Mouse (Mus musculus) heart, postnatal 0 days (tissue): Measurements from ENCODE around the gene Traf6. TPM values are rescaled to one million over a fixed set of nuclear protein-coding genes. Genes with fewer than 3 reads are reported as not detected.

Source experiments
- ATAC-seq: fragments of 200-750 bp; cut with Nextera tagmentation; 2 replicates; pipeline ENCODE4 v1.8.0; 2017; ENCODE audit warnings: low read depth, moderate number of reproducible peaks, moderate library complexity; ENCODE audit not compliant: insufficient read depth
- DNase-seq: peaks from one replicate; pipeline ENCODE4 v3.0.0-alpha.2; 2016; ENCODE audit warnings: low spot score
- H3K27ac ChIP-seq: fragments of 300-500 bp; sonication (generic); 2 replicates; pipeline ENCODE4 v1.5.1; 2014; ENCODE audit warnings: low read depth, mild to moderate bottlenecking
- H3K27me3 ChIP-seq: fragments of 300-500 bp; sonication (generic); 2 replicates; pipeline ENCODE4 v1.6.1; 2014; ENCODE audit warnings: low read length, mixed read lengths; ENCODE audit not compliant: control insufficient read depth, insufficient read depth
- H3K36me3 ChIP-seq: fragments of 300-500 bp; sonication (generic); replicated peaks from 2 replicates; pipeline ENCODE4 v1.6.1; 2014; ENCODE audit warnings: low read length, mixed read lengths; ENCODE audit not compliant: control insufficient read depth, insufficient read depth
- H3K4me1 ChIP-seq: fragments of 300-500 bp; sonication (generic); 2 replicates; pipeline ENCODE4 v1.6.1; 2014; ENCODE audit warnings: antibody characterized with exemption; ENCODE audit not compliant: control insufficient read depth, insufficient read depth
- H3K4me2 ChIP-seq: fragments of 300-500 bp; sonication (generic); 2 replicates; pipeline ENCODE4 v1.6.1; 2014; ENCODE audit warnings: low read depth, mild to moderate bottlenecking, low read length, moderate library complexity
- H3K4me3 ChIP-seq: fragments of 300-500 bp; sonication (generic); 2 replicates; pipeline ENCODE4 v1.5.1; 2014; ENCODE audit warnings: low read depth, low read length
- H3K9ac ChIP-seq: fragments of 300-500 bp; sonication (generic); replicated peaks from 2 replicates; pipeline ENCODE4 v1.6.1; 2014; ENCODE audit warnings: low read depth, low read length, mixed read lengths
- H3K9me3 ChIP-seq: fragments of 300-500 bp; sonication (generic); replicated peaks from 2 replicates; pipeline ENCODE4 v1.6.1; 2016; ENCODE audit warnings: low read length; ENCODE audit not compliant: control insufficient read depth
- CTCF ChIP-seq: IDR thresholded peaks from 2 replicates; pipeline ENCODE4 v1.5.1; 2016; ENCODE audit warnings: antibody characterized with exemption, control low read depth, low read depth
- EP300 ChIP-seq: IDR thresholded peaks from 2 replicates; pipeline ENCODE4 v1.6.1; 2016; ENCODE audit warnings: antibody characterized with exemption, low read depth
- WGBS: fragments of 180-500 bp; shearing (Covaris S2); extraction: QIAGEN DNeasy Blood & Tissue Kit; methylation state at CpG from one replicate; pipeline ENCODE4 v1.1.7; 2014; 5-methylcytosine and 5-hydroxymethylcytosine counted together
- polyA plus RNA-seq: library from polyadenylated mRNA; unstranded; fragments of >200 nt; fragmentation: Nextera tagmentation; extraction: Ambion mirVana; gene quantifications from 2 replicates; pipeline ENCODE4 v1.2.1, GENCODE M21; 2015
- total RNA-seq: library from RNA; depleted of rRNA; stranded (reverse); fragments of >200 nt; gene quantifications from 2 replicates; pipeline ENCODE4 v1.2.3, GENCODE M21; 2014; ENCODE audit warnings: low replicate concordance

The Traf6 gene
- total and polyA plus RNA-seq, 2 experiments from 2014 or later: 3.3 to 13.9 TPM

DNA sequence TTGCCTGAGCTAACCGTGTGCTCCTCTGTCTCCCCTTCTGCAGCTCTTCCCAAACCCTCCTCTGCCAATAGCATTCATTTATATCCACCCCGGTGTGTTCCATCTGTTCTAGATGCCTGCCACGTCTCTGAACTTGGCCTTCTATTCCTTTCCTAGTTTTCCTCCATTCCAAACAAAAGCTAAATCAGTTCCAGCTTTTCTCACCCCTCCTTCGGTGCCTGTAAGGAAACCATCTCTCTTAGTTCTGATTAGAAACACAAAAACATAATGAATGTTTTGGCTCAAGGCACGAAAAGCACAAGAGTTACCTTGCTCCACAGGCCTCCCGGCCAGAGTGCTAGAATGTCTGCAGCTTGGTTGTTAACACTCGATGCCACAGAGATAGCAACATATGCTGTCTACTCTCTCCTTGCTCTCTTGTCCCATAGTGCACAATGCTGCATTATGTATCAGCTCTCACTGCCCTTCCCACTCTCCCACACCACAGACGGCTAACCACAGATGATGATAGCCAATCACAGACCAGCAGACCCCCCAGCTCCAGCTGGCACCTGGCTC is 29.0 kb upstream of the Traf6 start, which contains the start of the genes Rag1 and B230118H07Rik:
TSS of gene Rag1 (minus strand) at position 388 of the 558 bp plus-strand sequence.
TSS of gene B230118H07Rik (minus strand) at position 419 of the 558 bp plus-strand sequence.
- DNase-seq (no peak), ATAC-seq (no peak)
- Histone ChIP-seq H3K27me3 (no peaks in the 10 kb centered on the region; the same call in 1 of the 2 replicates), H3K4me3 (peak within 1 kb of the TSS; percentile 29; the same call in 1 of the 2 replicates), H3K9ac (no peak within 1 kb of the TSS), H3K27ac (no peak within 1 kb of the TSS), H3K9me3 (no peaks in the 10 kb centered on the region), H3K4me1 (no peaks in the 10 kb centered on the region), H3K4me2 (peak within 1 kb of the TSS; percentile 22; the same call in 1 of the 2 replicates), H3K36me3 (no peaks in the 10 kb centered on the region)
- TF ChIP-seq CTCF: no peak
- no peak for TF ChIP-seq EP300
- WGBS: 27% methylated on average over 8 of the region's 8 CpGs

DNA sequence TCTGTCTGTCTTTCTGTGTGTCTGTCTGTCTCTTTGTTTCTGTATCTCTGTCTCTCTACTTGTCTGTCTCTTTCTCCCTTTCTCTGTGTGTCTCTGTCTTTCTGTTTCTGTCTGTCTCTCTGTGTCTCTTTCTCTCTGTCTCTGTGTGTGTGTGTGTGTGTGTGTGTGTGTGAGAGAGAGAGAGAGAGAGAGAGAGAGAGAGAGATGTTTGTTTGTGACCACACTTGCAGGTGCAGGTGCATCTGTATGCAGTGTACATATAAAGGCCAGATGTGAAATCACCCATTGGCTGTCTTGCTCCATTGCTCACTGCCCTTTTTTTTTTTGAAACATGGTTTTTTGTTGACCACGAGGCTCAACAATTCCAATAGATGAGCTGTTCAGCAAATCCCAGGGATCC is 27.8 kb upstream of the Traf6 start:
- Histone ChIP-seq H3K4me3 (no peak overlapping the region), H3K27ac (no peak overlapping the region), H3K36me3 (no peaks in the 10 kb centered on the region), H3K4me1 (no peaks in the 10 kb centered on the region), H3K27me3 (no peaks in the 10 kb centered on the region; the same call in 1 of the 2 replicates), H3K9me3 (no peaks in the 10 kb centered on the region), H3K9ac (no peak overlapping the region), H3K4me2 (no peak overlapping the region)
- WGBS: 29% methylated on average over 1 of the region's 1 CpGs
- ATAC-seq (no peak), DNase-seq (no peak)
- no peak for TF ChIP-seq EP300
- no peak for TF ChIP-seq CTCF

DNA sequence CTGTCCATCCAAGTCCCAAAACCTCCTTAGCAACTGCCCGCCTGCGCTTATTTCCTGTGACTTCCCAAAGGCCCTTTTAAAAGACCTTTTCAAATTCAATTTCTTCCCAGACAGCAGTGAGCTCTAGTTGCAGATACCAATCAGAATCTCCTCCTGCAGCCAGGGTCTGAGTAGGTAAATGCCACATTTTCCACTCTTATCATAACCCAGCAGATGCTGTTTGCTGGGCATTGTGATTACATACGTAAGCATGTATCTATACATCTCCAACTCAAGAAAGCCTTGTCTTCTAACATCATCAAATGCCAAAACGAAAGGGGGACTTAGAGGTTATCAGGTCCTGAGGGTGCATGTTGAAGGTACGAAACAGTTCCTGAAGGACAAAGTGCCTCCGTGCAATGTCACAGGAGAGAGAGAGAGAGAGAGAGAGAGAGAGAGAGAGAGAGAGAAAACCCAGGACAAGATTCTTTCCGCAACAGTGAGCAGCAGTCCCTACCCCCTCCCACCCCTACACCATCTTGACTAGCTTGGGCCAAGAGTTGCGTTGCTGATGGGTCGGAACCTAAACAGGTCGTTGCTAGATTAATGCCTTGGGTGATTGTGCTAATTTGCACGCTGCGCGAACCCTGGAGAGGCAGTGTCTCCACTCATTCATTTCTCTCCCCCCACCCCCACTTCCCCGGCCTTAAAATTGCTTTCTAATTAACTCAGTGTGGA is 25.9 kb upstream of the Traf6 start:
- no peak for DNase-seq
- Histone ChIP-seq H3K27ac (no peak overlapping the region), H3K9ac (0 out of 2 replicates have a peak overlapping the region, but pooled peaks have one; percentile 16), H3K4me1 (no peaks in the 10 kb centered on the region), H3K36me3 (no peaks in the 10 kb centered on the region), H3K27me3 (no peaks in the 10 kb centered on the region; the same call in 1 of the 2 replicates), H3K9me3 (no peaks in the 10 kb centered on the region), H3K4me2 (peak overlapping the region; percentile 70), H3K4me3 (peak overlapping the region; percentile 29)
- 0 out of 2 replicates have a peak, but pooled peaks have one; percentile 33 for ATAC-seq
- WGBS: 35% methylated on average over 14 of the region's 14 CpGs
- TF ChIP-seq EP300 (no peak), CTCF (no peak)

DNA sequence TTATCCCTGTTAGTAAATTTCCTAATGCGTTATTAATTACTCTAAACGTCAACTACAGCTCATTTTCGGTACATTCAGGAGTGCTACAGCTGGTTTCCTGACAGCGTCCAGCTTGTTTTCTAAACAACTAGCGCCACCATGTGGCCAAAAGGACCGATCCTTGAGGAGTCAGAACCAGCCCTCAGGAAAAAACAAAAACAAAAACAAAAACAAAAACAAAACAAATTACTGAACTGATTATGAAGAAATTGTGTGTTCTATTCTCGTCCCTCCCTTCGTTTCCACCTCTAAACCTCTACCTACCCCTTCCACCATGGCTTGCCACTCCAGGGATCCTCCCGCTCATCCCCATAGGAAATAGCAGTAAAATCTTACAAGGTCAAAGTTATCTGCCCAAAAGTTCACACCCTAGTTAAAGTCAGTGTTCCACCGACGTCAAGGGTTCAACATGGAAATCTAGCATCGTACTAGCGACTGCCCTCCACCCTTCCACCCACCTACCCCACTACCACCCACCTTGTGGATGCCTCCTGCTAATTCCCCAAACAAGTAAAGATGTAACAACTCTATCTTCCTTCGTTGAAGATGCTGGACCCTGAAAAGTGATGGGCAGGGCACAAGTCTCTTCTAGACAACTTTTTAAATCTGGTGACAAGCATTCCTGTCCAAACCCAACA is 25.2 kb upstream of the Traf6 start:
- no peaks in the 10 kb centered on the region for H3K9me3 ChIP-seq
- 12% methylated on average over 14 of the region's 14 CpGs for WGBS
- 0 out of 2 replicates have a peak overlapping the region, but pooled peaks have one; percentile 16 for H3K9ac ChIP-seq
- H3K4me2 ChIP-seq: peak overlapping the region; percentile 70
- TF ChIP-seq CTCF (peak; percentile 69), EP300 (no peak)
- H3K4me1 ChIP-seq: no peaks in the 10 kb centered on the region
- peak overlapping the region; percentile 29 for H3K4me3 ChIP-seq
- H3K27ac ChIP-seq: no peak overlapping the region
- no peaks in the 10 kb centered on the region for H3K36me3 ChIP-seq
- H3K27me3 ChIP-seq: no peaks in the 10 kb centered on the region; the same call in 1 of the 2 replicates
- peak; percentile 49 for DNase-seq
- no peak for ATAC-seq

DNA sequence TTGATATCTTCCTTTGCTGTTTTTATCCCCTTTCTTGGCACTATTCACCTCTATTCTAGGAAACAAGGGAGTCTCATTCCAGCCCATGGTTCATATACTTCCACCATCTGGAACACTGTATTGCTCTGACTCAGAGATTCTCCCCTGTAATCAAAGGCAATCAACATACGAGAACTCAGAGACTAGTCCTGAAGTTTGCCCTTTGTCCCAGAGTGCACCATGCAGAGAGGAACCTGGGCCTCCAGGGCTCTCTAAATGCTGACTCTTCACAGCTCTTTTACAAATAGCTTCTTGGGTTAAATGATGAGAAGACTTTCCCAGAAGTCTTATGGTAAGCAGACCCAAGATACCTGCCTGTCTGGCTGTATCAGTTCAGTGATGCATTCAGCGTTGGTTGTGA is 17.7 kb upstream of the Traf6 start:
- H3K36me3 ChIP-seq: no peaks in the 10 kb centered on the region
- H3K4me3 ChIP-seq: no peak overlapping the region
- no peak overlapping the region for H3K27ac ChIP-seq
- no peak overlapping the region for H3K9ac ChIP-seq
- no peak overlapping the region for H3K4me2 ChIP-seq
- ATAC-seq (no peak), DNase-seq (no peak)
- H3K4me1 ChIP-seq: no peaks in the 10 kb centered on the region
- TF ChIP-seq EP300 (no peak), CTCF (no peak)
- H3K9me3 ChIP-seq: no peaks in the 10 kb centered on the region
- no peaks in the 10 kb centered on the region for H3K27me3 ChIP-seq
- 59% methylated on average over 2 of the region's 2 CpGs for WGBS
